Mouse (Mus musculus) gastrocnemius, postnatal 14 days (tissue): ENCODE results near the gene Tmem171. TPM values are rescaled to one million over a fixed set of nuclear protein-coding genes. Genes with fewer than 3 reads are reported as not detected.

Experiments used
- DNase-seq: peaks from one replicate; pipeline ENCODE4 v3.0.0; 2021; ENCODE audit warnings: mixed read lengths
- intact Hi-C: fragments of 180-260 bp; cut with DNase I; formaldehyde crosslinking; loops from one replicate; pipeline ENCODE4 v1.15.1; 2025; ENCODE audit warnings: low total_unique reads
- total RNA-seq, 2 experiments: library from RNA; stranded (reverse); gene quantifications; 2 replicates each; pipeline ENCODE4 v1.2.3; 2021

The Tmem171 gene
- total RNA-seq, 2 experiments from 2014 or later = 0.41 to 0.58 TPM

DNA sequence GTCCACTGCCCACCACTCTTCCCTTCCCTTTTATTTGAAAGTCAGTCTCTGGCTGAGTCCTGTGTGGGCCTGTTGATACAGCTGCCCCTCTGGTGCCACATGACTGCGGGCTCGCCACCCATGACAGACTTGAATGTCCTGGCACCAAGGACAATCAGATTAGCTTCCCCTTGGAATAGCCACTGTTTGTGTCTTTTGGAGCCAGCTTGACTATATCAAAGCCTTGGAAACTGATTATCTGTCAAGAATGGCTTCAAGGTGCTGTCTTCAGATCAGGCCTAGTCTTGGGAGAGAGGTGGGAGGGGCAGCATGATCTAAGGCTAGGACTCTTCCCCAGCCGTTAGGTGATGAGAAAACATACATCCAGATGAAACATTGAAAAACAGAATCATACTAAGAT lies 2.1 kb upstream of the Tmem171 start:
- no peak for DNase-seq
- intact Hi-C loops = no loop called here

DNA sequence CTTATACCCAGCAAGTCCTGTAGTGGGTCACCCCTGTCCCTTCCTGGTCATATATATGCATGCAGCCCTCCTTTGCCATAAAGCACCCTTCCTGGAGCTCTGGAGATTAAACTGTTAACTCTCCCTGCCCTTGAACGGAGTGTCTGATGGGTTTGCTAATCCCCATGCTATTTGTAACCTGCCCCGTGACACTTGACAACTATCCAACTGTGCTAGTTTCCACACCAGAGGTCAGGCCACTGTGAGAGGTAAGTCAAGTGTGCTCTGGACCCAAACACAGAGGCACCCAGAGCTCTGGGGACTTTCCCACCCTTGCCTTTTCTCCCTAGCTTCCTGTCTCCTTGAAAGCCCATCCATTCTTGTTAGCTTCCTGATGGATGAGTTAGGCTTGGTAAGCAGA lies 912 bp upstream of the Tmem171 start:
- DNase-seq = no peak
- intact Hi-C loops = no loop called here

- intact Hi-C loops = no loop called here
- no peak for DNase-seq
These were observed 1.3 kb downstream of the Tmem171 start for GRCm38 (mm10) chr13:98693316-98693715.

- DNase-seq = no peak
- intact Hi-C loops = no loop called here
These were observed 2.6 kb downstream of the Tmem171 start for GRCm38 (mm10) chr13:98691956-98692515.

DNA sequence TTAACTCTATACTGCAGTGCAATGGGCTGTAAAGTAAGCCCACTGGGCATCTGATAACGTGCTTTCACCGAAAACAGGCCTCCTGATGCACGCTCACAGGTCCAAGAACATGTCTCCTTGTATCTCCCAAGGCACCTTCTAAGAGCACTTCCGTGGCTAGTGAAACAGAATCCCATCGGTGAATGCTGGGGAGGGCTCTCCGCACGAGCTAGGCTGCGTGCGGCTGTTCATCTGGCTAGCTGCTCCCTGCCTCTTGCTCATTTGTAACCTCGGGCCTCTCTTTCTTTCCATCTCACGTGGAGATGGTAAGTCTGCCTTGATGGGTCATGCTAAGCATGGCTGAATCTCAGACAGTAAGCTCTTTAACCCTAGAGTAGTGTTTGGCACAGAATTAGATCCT lies 3.7 kb downstream of the Tmem171 start:
- DNase-seq = no peak
- intact Hi-C loops = no loop called here

DNA sequence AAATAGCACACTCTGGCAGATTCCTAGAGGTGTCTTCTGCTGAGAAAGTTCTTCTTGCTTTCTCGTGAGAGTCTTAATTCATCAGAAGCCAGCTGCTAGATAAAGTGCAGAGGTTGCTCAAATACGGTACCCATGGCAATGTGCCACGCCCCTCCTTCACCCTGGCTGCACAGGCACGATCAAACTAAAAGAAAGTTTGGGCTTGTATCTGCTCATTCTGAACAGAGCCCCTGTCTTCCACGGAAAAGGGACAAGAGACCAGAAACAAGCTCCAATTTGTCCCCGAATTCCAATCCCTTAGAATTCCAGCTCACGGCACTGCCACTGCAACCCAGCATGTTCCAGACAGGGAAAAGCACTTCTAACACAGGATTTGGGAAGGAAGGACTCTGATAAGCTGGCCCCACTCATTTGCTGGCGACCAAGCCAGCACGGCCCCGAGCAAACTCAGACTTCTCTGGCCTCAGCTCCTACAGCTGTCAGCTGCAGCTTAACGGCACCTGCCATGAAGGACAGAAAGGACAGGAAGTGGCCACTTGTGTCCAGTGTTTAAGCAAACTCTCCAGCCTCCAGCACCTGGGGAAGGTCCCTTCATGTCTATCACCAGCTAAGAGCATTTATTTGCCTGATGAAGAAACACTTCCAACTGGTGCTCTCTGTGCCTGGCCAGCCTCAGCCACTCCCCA lies 4.9 kb downstream of the Tmem171 start:
- DNase-seq = peak; percentile 44
- intact Hi-C loops = no loop called here

DNA sequence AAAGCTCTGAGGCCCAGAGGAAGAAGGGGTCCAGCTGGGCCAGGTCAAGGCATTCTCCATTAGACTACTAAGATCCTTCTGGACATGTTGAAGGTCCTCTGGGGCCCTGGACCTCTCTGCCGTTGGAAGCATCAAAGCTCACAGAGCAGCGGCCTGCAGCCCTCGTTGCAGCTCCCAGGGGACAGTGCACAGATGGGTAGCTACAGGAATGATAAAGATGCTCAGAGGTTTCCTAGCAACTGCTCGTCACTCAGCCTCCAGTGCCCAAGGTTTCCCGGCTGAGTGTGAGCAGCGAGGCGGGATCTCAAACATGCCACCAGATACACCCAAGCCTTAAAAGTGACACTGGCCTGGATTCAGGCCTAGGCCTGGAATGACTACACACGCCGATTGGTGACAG lies 6.7 kb downstream of the Tmem171 start:
- no peak for DNase-seq
- intact Hi-C loops = no loop called here

DNA sequence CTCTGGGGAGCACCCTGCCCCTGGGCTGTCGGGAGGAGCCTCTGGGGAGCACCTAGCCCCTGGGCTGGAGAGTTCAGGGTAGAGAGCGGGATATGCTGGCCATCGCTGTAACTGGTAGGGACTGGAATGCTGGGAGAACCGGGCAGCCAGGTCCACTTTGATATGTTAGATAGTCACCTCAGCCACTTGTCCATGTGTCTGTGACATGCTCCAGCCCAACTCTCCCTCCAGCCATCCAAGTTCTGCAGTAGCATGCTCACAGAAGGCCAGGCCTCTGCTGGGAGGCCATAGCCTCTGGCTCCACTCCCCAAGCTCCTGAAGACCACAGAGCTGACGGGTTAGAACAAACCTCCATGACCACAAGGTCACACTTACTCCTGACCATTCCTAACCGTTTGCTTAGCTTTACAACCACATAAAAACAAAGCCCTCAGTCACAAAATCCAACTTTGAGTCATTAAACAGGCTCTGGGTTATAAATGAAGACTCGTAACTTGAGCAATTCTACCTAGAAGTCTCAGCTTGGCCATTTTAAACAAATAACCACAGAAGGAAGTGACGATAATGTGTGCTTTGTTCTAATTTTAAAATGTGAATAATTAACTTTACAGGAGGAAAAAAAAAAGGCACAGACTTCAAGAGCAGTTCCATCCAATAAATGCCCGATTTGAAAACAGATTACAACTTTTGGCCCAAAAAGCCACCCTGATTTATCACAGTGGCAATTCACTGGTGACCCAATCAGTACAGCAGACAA lies 10.3 kb downstream of the Tmem171 start:
- DNase-seq = no peak
- intact Hi-C loops = no loop called here

GRCm38 (mm10) chr13:98683412-98683811 lies 11.2 kb downstream of the Tmem171 start:
- intact Hi-C loops = no loop called here
- DNase-seq = no peak

- DNase-seq = no peak
- intact Hi-C loops = no loop called here
These were observed 14.1 kb downstream of the Tmem171 start for GRCm38 (mm10) chr13:98680470-98681060.

- DNase-seq = no peak
- intact Hi-C loops = no loop called here
These were observed 15.0 kb downstream of the Tmem171 start for GRCm38 (mm10) chr13:98679631-98680041.

DNA sequence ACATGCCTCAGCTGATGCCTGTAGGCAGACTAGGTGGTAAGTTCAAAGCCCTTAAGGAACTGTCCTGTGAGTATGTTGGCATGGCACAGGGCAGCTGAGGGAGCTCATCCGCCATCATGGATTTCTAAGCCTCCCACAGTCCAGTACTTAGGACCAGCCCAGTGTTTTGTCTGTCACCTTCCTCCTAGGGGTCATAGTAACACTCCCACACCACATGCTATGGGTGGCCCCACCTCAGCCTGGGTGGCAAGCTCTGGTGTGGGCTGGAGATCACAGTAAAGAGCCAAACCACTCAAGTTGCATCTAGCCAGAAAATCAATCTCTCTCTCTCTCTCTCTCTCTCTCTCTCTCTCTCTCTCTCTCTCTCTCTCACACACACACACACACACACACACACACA lies 15.4 kb downstream of the Tmem171 start:
- no peak for DNase-seq
- intact Hi-C loops = no loop called here

DNA sequence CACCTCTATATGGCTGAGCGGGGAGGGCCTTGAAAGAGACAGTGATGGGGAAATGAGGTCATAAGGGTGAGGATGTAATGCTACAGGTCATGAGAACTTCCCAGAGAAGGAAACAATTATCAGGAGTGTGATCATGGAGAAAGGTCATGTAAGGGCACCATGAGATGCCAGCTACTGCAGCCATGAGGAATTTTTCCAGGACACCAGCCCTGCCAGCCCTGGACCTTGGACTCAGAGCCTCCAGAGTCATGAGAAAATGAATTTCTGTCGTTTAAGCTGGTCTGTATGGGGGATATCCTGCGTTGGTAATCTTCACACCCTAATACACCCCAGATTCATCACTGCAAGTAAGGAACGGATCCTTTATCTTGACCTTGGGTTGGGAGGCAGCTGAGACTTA lies 20.7 kb downstream of the Tmem171 start:
- DNase-seq = no peak
- intact Hi-C loops = no loop called here

DNA sequence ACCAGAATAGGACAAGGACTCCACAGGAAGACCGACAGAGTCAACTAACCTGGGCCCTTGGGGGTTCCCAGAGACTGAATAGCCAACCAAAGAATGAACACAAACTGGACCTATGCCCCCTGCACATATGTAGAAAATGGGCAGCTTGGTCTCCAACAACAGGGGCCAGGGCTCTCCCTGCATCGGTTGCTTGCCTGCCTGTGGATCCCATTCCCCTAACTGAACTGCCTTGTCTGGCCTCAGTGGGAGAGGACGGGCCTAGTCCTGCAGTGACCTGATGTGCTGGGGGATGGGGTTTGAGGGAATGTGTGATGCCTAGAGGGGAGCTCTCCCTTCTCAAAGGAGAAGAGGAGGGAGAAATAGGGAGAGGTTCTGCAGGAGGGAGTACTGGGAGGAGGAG lies 25.3 kb downstream of the Tmem171 start:
- intact Hi-C loops = no loop called here

DNA sequence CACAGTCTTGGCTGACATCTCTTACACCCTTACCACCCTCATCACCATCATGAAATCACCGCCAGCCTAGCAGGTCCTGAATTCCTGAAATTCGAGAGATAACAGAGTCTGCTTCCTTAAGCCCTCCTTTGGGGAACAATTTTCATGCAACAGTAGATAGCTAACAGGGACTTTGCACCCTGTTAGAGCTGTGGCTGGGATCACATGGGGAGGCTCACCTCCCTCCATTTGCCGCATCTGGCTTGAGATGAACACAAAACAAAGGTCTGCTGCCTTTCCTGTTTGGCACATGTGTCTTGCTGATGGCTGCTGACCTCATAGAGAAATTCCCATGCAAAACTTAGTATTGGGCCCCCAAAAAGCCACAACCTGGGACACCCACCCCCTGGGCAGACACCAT lies 27.3 kb downstream of the Tmem171 start:
- intact Hi-C loops = no loop called here

More for the DNA sequence above, 25.3 kb downstream of the Tmem171 start:
- DNase-seq = no peak

GRCm38 (mm10) chr13:98665240-98665639 lies 29.4 kb downstream of the Tmem171 start:
- intact Hi-C loops = no loop called here
- DNase-seq = no peak

More for the DNA sequence above, 27.3 kb downstream of the Tmem171 start:
- no peak for DNase-seq

- no peak for DNase-seq
- intact Hi-C loops = no loop called here
These were observed 32.4 kb downstream of the Tmem171 start for GRCm38 (mm10) chr13:98662173-98662675.

DNA sequence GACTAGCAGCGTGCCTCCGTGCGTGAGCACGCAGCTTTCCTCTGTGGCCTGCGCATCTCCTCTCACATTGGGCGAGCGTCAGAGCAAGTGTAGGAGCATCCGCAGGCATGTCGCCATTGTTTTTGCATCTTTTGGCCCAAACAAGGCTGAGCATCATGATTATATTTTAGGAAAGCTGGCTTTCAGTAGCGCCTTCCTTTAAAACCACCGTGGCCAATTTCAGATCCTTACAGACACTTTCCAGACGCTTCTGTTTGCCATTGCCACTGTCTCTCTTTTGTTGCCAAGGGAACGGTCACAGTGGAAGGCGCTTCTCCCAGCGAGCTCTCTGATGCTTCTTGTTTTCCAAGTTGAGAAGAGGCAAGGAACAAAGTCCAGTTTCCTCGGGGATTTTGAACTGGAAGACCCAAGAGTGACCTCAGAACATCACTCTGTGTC lies 38.6 kb downstream of the Tmem171 start:
- DNase-seq = no peak
- intact Hi-C loops = no loop called here

GRCm38 (mm10) chr13:98655346-98655745 lies 39.3 kb downstream of the Tmem171 start:
- DNase-seq = no peak
- intact Hi-C loops = no loop called here
